Mouse (Mus musculus): Measurements from ENCODE around the gene Tbc1d8b.

Tbc1d8b gene

DNA sequence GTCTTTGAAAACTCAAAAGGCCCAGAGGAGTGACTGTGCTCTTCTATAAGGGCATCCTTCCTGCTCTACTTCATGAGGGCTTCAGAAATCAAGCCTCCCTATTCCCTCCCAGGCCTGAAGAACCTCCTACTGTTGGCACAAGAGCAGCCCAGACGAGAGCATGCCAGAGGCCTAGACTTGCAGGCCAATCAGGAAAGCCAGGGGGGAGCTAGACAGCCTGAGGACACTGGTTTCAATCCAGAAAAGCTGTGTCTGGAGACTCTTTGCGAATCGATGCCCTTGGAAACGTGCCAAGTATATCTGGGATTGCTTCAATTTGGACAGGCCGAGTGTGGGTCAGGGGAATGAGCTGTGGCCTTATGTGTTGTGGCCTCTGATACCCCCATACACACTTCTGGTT is 94.6 kb downstream of the Tbc1d8b start:
- DNase-seq (ENCODE audit: low read depth, low spot score): no peak

DNA sequence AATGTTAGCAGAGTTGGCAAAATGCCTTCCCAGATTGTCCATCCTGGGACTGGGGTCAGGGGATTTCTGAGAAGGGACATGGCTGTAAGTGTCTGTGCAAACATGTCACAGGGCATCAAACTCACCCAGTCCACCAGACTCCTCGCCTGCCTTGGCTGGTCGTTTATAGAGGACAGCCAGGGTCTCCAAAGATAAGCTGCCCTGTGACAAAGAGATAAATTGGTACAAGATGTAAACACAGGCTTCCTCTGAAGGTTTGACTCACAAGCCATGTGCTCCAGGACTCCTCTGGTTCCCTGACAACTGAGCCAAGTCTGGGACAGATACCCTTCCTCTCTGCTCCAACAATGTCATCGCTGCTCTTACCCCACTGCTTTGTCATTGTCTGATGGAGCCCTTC is 96.2 kb downstream of the Tbc1d8b start:
- no peak for DNase-seq (ENCODE audit: low read depth, low spot score)

DNA sequence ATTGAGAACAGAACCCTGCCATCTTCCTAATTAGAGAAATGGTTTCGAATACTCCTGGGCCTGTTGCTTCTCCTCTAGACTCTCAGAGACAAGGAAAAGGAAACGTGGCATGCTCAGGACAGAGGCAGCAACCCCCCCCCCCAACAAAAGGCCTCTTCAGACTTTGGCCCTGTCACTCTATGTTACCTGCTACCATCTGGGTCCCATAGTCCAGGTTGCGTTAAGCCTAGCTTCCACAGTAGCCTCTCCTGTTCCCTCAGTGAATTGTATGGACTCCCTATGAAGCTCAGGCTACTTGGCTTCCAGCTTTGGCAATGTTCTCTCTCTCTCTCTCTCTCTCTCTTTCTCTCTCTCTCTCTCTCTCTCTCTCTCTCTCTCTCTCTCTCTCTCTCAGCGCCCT is 96.8 kb downstream of the Tbc1d8b start:
- DNase-seq (ENCODE audit: low read depth, low spot score): no peak

GRCm38 (mm10) chrX:139782278-139783044 is 97.7 kb downstream of the Tbc1d8b start, which contains the start of gene Ripply1:
Ripply1 (minus strand) TSS chrX:139782353.
- no peak for DNase-seq (ENCODE audit: low read depth, low spot score)

- no peak for DNase-seq (ENCODE audit: low read depth, low spot score)
Measured at GRCm38 (mm10) chrX:139783045-139783422, 98.2 kb downstream of the Tbc1d8b start.

- no peak for DNase-seq (ENCODE audit: low read depth, low spot score)
Measured at GRCm38 (mm10) chrX:139785764-139786163, 101.0 kb downstream of the Tbc1d8b start.

GRCm38 (mm10) chrX:139794072-139794845 is 109.5 kb downstream of the Tbc1d8b start:
- no peak for DNase-seq (ENCODE audit: low read depth, low spot score)

GRCm38 (mm10) chrX:139796037-139796436 is 111.2 kb downstream of the Tbc1d8b start:
- no peak for DNase-seq (ENCODE audit: low read depth, low spot score)

- no peak for DNase-seq (ENCODE audit: low read depth, low spot score)
Measured at GRCm38 (mm10) chrX:139797875-139798274, 113.1 kb downstream of the Tbc1d8b start.

GRCm38 (mm10) chrX:139799953-139800352 is 115.2 kb downstream of the Tbc1d8b start:
- DNase-seq (ENCODE audit: low read depth, low spot score): no peak

DNA sequence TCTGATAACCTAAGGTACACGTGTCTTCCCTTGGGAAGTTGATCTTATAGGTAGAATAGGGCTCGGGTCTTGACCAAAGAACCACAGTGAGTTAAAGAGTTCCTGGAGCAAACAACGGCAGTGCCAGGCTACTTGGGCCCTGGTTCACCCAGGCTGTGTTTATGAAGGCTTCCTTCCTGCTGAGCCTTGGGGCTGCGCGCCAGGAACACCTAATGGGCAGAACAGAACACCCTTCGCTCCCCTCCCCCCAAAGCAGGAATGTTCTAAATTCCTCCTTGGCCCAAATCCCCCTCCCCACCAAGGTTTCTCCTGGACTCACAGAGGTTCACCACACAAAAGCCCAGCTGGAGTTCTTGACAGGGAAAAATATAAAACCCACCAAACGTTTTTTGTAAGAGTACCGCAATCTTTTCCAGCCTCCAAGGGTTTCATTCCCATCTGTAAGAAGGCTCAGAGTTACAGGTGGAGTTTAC is 115.6 kb downstream of the Tbc1d8b start, which contains the start of gene Cldn2:
TSS of gene Cldn2 (plus strand) at position 423 of the 473 bp plus-strand sequence.
- no peak for DNase-seq (ENCODE audit: low read depth, low spot score)
